Mouse (Mus musculus) brown adipose tissue, adult 24 weeks (tissue): ENCODE measurements around the gene Ryr1. TPM values are rescaled to one million over a fixed set of nuclear protein-coding genes. Genes with fewer than 3 reads are reported as not detected.

ENCODE experiments used
- H3K27ac ChIP-seq: fragments of 200-500 bp; replicated peaks from 2 replicates; pipeline ENCODE4 v1.5.1; 2012; ENCODE audit warnings: low read depth, mild to moderate bottlenecking, low read length
- H3K4me1 ChIP-seq: fragments of 200-500 bp; 2 replicates; pipeline ENCODE4 v1.6.1; 2012; ENCODE audit warnings: low read length, mixed read lengths; ENCODE audit not compliant: control insufficient read depth, insufficient read depth, insufficient read length
- H3K4me3 ChIP-seq: fragments of 200-500 bp; 2 replicates; pipeline ENCODE4 v1.5.1; 2012; ENCODE audit warnings: low read depth, mild to moderate bottlenecking, low read length, moderate library complexity; ENCODE audit not compliant: insufficient read depth
- polyA plus RNA-seq: library from polyadenylated mRNA; stranded (reverse); fragments of >200 nt; gene quantifications from 2 replicates; pipeline ENCODE4 v1.2.4, GENCODE M21; 2012; ENCODE audit not compliant: missing spikeins, insufficient read depth, insufficient read length

The Ryr1 gene
- polyA plus RNA-seq, 1 experiment, result 1.9 TPM

DNA sequence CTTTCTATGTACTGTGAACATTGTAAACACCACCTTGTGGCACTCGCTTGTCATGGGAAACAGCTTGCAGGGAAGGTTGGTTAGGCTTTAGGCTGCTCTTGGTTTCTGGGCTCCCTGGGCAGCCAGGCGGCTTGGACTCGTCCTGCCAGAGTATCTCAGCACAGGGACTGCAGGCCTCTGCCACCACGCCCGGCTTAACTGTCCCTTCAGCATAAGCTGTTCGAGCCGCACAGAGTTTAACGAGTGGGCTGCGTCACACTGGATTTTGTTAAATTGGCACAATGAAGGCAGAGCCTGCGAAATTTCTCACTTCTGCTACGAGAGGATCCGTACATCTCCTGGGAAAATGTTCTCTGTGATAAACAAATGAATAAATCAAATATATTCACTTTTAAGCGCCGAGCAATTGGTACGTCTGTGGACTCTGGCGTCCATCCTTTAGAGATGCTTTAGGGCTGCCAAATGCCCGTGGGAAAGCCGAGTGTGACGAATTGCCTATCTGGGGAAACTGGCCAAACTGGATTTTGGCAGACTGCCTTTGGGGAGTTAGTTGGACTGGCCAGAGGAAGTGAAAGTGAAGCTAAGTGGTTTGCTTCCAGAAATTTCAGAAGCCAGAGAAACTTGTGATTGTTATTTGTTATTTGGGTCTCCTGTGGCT is 81.8 kb downstream of the Ryr1 start:
- Histone ChIP-seq H3K4me3 (no peak overlapping the region), H3K27ac (no peak overlapping the region)

GRCm38 (mm10) chr7:29041194-29041593 is 83.8 kb downstream of the Ryr1 start:
- no peak overlapping the region for H3K27ac ChIP-seq

More for the DNA sequence above, 81.8 kb downstream of the Ryr1 start:
- no peaks in the 10 kb centered on the region for H3K4me1 ChIP-seq

GRCm38 (mm10) chr7:29039985-29040661 is 84.9 kb downstream of the Ryr1 start:
- no peak overlapping the region for H3K27ac ChIP-seq
- no peaks in the 10 kb centered on the region for H3K4me1 ChIP-seq
- no peak overlapping the region for H3K4me3 ChIP-seq

More at GRCm38 (mm10) chr7:29041194-29041593, 83.8 kb downstream of the Ryr1 start:
- H3K4me3 ChIP-seq, result no peak overlapping the region
- no peaks in the 10 kb centered on the region for H3K4me1 ChIP-seq

- Histone ChIP-seq H3K27ac (no peak overlapping the region), H3K4me3 (no peak overlapping the region), H3K4me1 (no peaks in the 10 kb centered on the region)
These were observed 85.4 kb downstream of the Ryr1 start for GRCm38 (mm10) chr7:29039604-29039984.

- H3K4me3 ChIP-seq, result no peak overlapping the region
- no peak overlapping the region for H3K27ac ChIP-seq
- no peaks in the 10 kb centered on the region for H3K4me1 ChIP-seq
These were observed 87.7 kb downstream of the Ryr1 start for GRCm38 (mm10) chr7:29037261-29037660.

GRCm38 (mm10) chr7:29032685-29033084 is 92.3 kb downstream of the Ryr1 start:
- H3K27ac ChIP-seq, result no peak overlapping the region
- H3K4me3 ChIP-seq, result no peak overlapping the region
- no peaks in the 10 kb centered on the region for H3K4me1 ChIP-seq

- H3K4me1 ChIP-seq, result no peaks in the 10 kb centered on the region
These were observed 93.3 kb downstream of the Ryr1 start for GRCm38 (mm10) chr7:29031641-29032040.

GRCm38 (mm10) chr7:29029690-29030656 is 95.0 kb downstream of the Ryr1 start:
- Histone ChIP-seq H3K4me1 (no peaks in the 10 kb centered on the region), H3K4me3 (no peak overlapping the region), H3K27ac (no peak overlapping the region)

More at GRCm38 (mm10) chr7:29031641-29032040, 93.3 kb downstream of the Ryr1 start:
- Histone ChIP-seq H3K27ac (no peak overlapping the region), H3K4me3 (no peak overlapping the region)

- Histone ChIP-seq H3K4me3 (no peak overlapping the region), H3K4me1 (no peaks in the 10 kb centered on the region), H3K27ac (no peak overlapping the region)
These were observed 96.2 kb downstream of the Ryr1 start for GRCm38 (mm10) chr7:29028761-29029160.

- H3K4me3 ChIP-seq, result no peak overlapping the region
- H3K27ac ChIP-seq, result no peak overlapping the region
- no peaks in the 10 kb centered on the region for H3K4me1 ChIP-seq
These were observed 98.2 kb downstream of the Ryr1 start for GRCm38 (mm10) chr7:29026811-29027210.

GRCm38 (mm10) chr7:29026195-29026594 is 98.8 kb downstream of the Ryr1 start:
- Histone ChIP-seq H3K4me1 (no peaks in the 10 kb centered on the region), H3K27ac (no peak overlapping the region), H3K4me3 (no peak overlapping the region)

GRCm38 (mm10) chr7:29025566-29025965 is 99.4 kb downstream of the Ryr1 start:
- Histone ChIP-seq H3K4me1 (no peaks in the 10 kb centered on the region), H3K27ac (no peak overlapping the region), H3K4me3 (no peak overlapping the region)

GRCm38 (mm10) chr7:29023514-29023913 is 101.5 kb downstream of the Ryr1 start:
- Histone ChIP-seq H3K4me1 (no peaks in the 10 kb centered on the region), H3K27ac (no peak overlapping the region), H3K4me3 (no peak overlapping the region)

- Histone ChIP-seq H3K4me3 (no peak overlapping the region), H3K4me1 (no peaks in the 10 kb centered on the region), H3K27ac (no peak overlapping the region)
These were observed 102.5 kb downstream of the Ryr1 start for GRCm38 (mm10) chr7:29022479-29022878.
